Mouse (Mus musculus) left cerebral cortex, adult 2 months (tissue): ENCODE data around the gene Kif26b. TPM values are rescaled to one million over a fixed set of nuclear protein-coding genes. Genes with fewer than 3 reads are reported as not detected.

Experiments
- DNase-seq, 2 experiments: peaks; one replicate each; pipeline ENCODE4 v3.0.0; 2021 to 2022; ENCODE audit warnings: low spot score in 2 of 2, mixed read lengths in 1 of 2; ENCODE audit errors: extremely low spot score in 1 of 2
- H3K27ac ChIP-seq: fragments of 200-600 bp; 2 replicates; pipeline ENCODE4 v1.8.1; 2022
- H3K4me3 ChIP-seq: fragments of 200-600 bp; 2 replicates; pipeline ENCODE4 v1.8.1; 2022
- CTCF ChIP-seq: fragments of 200-600 bp; IDR thresholded peaks from 2 replicates; pipeline ENCODE4 v1.8.1; 2022; ENCODE audit warnings: antibody characterized with exemption, mild to moderate bottlenecking, moderate library complexity
- intact Hi-C: fragments of 180-260 bp; cut with DNase I; formaldehyde crosslinking; loops from one replicate; pipeline ENCODE4 v1.15.1; 2025
- total RNA-seq, 2 experiments: library from RNA; stranded (reverse); gene quantifications; 2 replicates each; pipeline ENCODE4 v1.2.3; 2021

Gene Kif26b
- total RNA-seq, 2 experiments from 2014 or later: 8.3 to 10.5 TPM

- TF ChIP-seq CTCF: no peak
- no peak for DNase-seq
- intact Hi-C loops: no loop called here
Measured at GRCm38 (mm10) chr1:178892376-178892775, 363.5 kb downstream of the Kif26b start.

GRCm38 (mm10) chr1:178893229-178894080, 364.5 kb downstream of the Kif26b start:
- Histone ChIP-seq H3K4me3 (no peak overlapping the region), H3K27ac (no peak overlapping the region)
- DNase-seq: no peak
- intact Hi-C loops: no loop called here
- TF ChIP-seq CTCF: no peak

More at GRCm38 (mm10) chr1:178892376-178892775, 363.5 kb downstream of the Kif26b start:
- no peak overlapping the region for H3K27ac ChIP-seq
- H3K4me3 ChIP-seq: no peak overlapping the region

- no peak overlapping the region for H3K27ac ChIP-seq
- TF ChIP-seq CTCF: no peak
- no peak for DNase-seq
- intact Hi-C loops: no loop called here
- H3K4me3 ChIP-seq: no peak overlapping the region
Measured at GRCm38 (mm10) chr1:178894081-178894401, 365.1 kb downstream of the Kif26b start.

- Histone ChIP-seq H3K4me3 (no peak overlapping the region), H3K27ac (no peak overlapping the region)
- intact Hi-C loops: no loop called here
- DNase-seq: no peak
- TF ChIP-seq CTCF: no peak
Measured at GRCm38 (mm10) chr1:178895674-178896073, 366.7 kb downstream of the Kif26b start.

- no peak overlapping the region for H3K27ac ChIP-seq
- intact Hi-C loops: no loop called here
- no peak for TF ChIP-seq CTCF
- DNase-seq: no peak
- no peak overlapping the region for H3K4me3 ChIP-seq
Measured at GRCm38 (mm10) chr1:178910951-178911350, 382.0 kb downstream of the Kif26b start.

- no peak for TF ChIP-seq CTCF
Measured at GRCm38 (mm10) chr1:178912936-178913716, 384.2 kb downstream of the Kif26b start.

GRCm38 (mm10) chr1:178915056-178915455, 386.1 kb downstream of the Kif26b start:
- intact Hi-C loops: no loop called here

More at GRCm38 (mm10) chr1:178912936-178913716, 384.2 kb downstream of the Kif26b start:
- intact Hi-C loops: no loop called here
- Histone ChIP-seq H3K4me3 (no peak overlapping the region), H3K27ac (no peak overlapping the region)
- DNase-seq: no peak

GRCm38 (mm10) chr1:178917194-178917902, 388.4 kb downstream of the Kif26b start:
- no peak overlapping the region for H3K27ac ChIP-seq
- intact Hi-C loops: no loop called here
- no peak overlapping the region for H3K4me3 ChIP-seq
- TF ChIP-seq CTCF: no peak
- DNase-seq: no peak

More at GRCm38 (mm10) chr1:178915056-178915455, 386.1 kb downstream of the Kif26b start:
- Histone ChIP-seq H3K4me3 (no peak overlapping the region), H3K27ac (no peak overlapping the region)
- TF ChIP-seq CTCF: no peak
- DNase-seq: no peak

- intact Hi-C loops: no loop called here
- Histone ChIP-seq H3K4me3 (no peak overlapping the region), H3K27ac (no peak overlapping the region)
- no peak for TF ChIP-seq CTCF
- no peak for DNase-seq
Measured at GRCm38 (mm10) chr1:178924492-178925183, 395.7 kb downstream of the Kif26b start.

- Histone ChIP-seq H3K27ac (no peak overlapping the region), H3K4me3 (no peak overlapping the region)
- intact Hi-C loops: no loop called here
- no peak for DNase-seq
- TF ChIP-seq CTCF: no peak
Measured at GRCm38 (mm10) chr1:178929531-178929930, 400.6 kb downstream of the Kif26b start.

GRCm38 (mm10) chr1:178933953-178934637, 405.2 kb downstream of the Kif26b start:
- DNase-seq: no peak
- no peak overlapping the region for H3K27ac ChIP-seq
- intact Hi-C loops: no loop called here

More at GRCm38 (mm10) chr1:178933953-178934637, 405.2 kb downstream of the Kif26b start:
- TF ChIP-seq CTCF: no peak
- H3K4me3 ChIP-seq: no peak overlapping the region
